Mouse (Mus musculus) v-Abl transformed pro-B cells (cell line): Measurements from ENCODE around the gene Clspn.

Experiments
- in situ Hi-C, 2 experiments: fragments of 400-800 bp; cut with MboI; formaldehyde crosslinking; loops; one replicate each; pipeline ENCODE4 v1.15.1; 2025; ENCODE audit not compliant: unreplicated experiment in 2 of 2

Clspn gene

GRCm38 (mm10) chr4:126556809-126557711 is at the start of gene Clspn:
TSS of gene Clspn (plus strand) at chr4:126556935.
- in situ Hi-C loops = loop anchor here (5.0 to 25.0 kb wide), 6 partner anchors 190 to 758 kb away; partner anchors contain the start of genes Gja4 (in 2 of the 2) and Smim12 (in 2 of the 2)

DNA sequence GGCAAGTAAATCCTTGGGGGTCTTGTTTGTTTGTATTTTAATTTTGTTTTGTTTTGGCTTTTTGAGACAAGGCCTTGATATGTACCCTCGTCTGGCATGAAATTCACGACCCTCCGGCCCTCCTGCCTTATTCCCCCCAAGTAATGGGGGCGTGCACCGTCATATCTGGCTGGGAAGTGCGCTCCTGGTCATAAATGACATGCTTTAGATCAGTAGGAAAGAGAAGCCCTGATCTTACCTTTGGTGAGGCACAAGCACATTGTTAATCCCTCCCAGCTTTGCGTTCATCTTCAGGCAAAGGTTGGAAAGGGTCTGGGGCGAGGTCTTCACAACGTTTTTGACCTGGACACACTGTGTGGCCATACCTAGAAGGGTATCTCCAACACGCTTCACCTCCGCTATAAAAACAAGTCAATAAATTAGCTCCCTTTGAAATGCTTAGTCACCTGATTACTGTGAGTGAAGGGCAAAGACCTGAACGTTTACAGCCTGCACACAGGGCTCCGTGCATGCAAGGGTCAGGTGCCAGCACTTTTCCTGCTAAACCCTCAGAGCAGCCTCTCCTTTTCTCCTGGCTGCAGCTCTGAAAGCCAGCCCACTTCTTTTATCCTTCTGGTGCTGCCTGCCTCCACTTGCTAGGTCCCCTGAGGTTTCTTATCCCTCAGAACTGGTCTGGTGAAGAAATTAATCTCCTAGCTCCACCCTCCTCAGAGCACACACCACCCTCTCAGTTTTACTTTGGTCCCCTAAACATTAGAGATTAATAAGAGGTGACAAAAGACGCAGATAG is 48.4 kb upstream of the Clspn start:
- in situ Hi-C loops = no loop called here

GRCm38 (mm10) chr4:126509072-126509471 is 47.7 kb upstream of the Clspn start:
- in situ Hi-C loops = no loop called here

DNA sequence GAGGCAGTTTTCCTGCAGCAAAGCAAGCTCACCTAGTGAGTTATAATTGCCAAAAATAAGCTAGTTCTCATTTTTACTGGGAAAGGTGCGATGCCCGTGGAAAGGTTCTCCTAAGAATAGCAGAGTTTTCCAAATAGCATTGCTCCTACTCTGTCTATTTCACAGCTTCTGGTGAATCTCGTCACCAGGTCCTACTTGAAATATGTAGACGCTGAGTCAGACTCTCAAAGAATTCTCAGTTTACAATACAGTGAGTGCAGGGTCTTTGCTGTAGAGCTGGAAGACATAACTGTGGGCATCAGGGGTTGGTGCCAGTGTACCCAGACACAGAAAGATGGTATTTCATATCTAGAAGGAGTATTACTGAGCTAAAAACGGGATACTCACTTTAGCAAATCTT is 45.7 kb upstream of the Clspn start:
- in situ Hi-C loops = no loop called here

DNA sequence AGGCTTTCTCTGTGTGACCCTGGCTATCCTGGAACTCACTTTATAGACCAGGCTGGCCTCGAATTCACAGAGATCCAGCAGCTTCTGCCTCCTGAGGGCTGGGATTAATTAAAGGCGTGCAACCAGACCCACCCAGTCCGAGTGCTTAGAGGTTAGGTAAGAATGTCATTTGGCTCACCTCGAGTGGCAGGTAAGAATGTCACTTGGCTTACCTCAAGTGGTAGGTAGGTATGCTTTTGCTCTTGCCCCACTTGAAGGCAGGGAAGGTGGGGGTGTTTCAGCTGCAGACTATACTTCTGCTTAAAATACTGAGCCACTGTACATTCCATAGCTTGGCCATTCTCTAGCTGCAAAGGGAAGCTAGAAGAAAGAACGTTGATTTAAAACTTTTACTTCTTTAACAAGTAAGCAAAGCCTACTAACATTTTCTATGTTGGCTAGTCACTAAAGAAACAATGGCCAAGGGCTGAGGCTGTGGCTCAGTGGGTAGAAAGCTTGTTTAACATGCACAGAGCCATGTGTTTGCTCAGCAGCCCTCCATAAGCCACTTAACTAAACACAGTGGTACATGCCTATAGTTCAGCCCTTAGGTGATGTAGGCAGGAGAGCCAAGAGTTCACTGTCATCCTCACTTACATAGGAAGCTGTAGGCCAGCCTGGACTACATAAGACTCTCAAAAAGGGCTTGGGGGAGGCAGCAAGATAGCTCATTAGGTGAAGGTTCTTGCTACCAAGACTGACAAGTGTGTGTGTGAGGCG is 44.2 kb upstream of the Clspn start:
- in situ Hi-C loops = no loop called here

- in situ Hi-C loops = no loop called here
Observed at GRCm38 (mm10) chr4:126526164-126526563, 30.6 kb upstream of the Clspn start.

DNA sequence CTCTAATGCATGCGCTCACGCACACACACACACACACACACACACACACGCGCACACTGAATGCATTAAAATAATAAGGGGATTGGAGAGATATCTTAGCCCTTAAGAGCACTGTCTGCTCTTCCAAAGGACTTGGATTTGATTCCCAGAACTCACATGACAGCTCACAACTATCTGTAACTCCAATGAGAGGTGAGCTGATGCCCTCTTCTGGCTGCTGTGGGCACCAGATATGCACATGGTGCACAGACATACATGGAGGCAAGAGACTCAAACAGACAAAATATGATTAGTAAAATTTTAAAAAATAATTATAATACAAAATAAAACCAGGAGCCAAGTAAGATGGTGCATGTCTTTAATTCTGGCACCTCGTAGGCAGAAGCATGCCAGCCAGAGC is 29.9 kb upstream of the Clspn start:
- in situ Hi-C loops = no loop called here

DNA sequence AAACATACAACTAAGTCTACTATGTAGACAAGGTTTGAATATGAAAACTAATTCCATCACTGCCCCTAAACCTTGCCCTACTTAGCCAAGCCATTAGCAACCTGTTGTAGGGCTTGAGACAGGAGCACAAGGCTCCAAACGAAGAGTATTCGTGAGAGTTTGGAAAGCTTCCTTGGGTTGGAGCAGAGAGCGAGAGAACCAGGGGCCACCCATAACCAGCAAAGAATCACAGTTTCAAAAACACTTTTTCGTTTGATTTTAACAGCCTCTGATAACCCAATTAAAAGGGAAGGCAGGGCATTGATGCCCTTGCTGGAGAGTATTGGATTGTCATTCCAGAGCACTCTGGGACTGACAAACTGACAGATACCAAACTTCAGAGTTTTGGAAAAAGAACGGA is 24.4 kb upstream of the Clspn start:
- in situ Hi-C loops = no loop called here

DNA sequence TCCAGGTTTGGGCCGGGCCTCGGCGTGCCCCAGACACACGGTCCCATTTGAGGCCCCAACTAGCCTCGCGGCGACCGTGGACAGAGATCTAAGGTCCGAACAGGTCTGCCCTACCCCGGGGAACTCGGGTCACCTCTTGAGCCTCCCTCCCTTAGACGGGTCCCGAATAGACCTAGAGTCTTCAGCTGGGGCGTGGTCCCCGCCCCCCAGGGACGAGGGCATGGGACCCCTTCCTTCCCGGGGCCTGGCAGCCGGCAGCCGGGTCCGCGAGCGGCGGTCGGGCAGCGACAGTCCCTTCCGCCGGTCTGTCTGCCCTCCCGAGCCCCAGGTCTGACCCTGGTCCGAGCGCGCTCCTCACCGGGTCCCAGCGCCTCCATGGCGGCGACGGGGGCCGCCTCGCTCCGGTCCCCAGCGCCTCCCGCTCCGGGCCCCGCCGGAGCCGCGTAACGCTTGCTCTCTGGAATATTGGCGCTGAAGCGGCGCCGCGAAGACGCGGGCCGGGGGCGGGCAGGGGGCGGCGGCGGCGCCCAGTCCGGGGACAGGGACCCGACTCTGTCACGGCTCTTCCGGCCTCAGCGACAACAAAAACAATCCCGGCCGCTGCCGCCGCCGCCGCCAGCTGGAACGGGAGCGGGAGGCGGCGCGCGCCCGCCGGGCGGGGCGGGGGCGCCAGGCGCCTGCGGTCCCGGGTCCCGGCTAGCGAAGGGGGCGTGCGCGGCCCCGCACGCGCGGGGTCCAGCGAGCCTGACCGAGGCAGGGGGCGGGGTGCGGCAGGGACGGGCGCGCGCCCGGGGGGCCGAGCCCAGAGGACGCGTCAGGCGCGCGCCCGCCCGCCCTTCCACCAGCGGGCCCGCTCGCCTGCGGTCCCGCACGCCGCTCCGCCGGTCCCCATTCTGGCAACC is 23.7 kb upstream of the Clspn start, which contains the start of gene Ago4:
Gene Ago4, minus strand, starts transcription at position 646 of the 902 bp plus-strand sequence.
- in situ Hi-C loops = no loop called here

GRCm38 (mm10) chr4:126533729-126534070 is 23.0 kb upstream of the Clspn start:
- in situ Hi-C loops = no loop called here

DNA sequence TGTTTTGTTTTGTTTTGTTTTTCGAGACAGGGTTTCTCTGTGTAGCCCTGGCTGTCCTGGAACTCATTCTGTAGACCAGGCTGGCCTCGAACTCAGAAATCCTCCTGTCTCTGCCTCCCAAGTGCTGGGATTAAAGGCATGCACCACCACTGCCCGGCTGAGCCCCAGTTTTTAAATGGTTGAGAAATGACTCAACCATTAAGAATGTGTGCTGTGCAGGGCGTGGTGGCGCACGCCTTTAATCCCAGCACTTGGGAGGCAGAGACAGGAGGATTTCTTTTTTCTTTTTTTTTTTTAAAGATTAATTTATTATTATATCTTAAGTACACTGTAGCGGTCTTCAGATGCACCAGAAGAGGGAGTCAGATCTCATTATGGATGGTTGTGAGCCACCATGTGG is 21.1 kb upstream of the Clspn start:
- in situ Hi-C loops = loop anchor here in 1 of 2 experiments (5.0 kb wide), 1 partner anchor 68 kb away; the partner anchor contains the start of gene Ago1

GRCm38 (mm10) chr4:126536865-126537264 is 19.9 kb upstream of the Clspn start:
- in situ Hi-C loops = loop anchor here in 1 of 2 experiments (5.0 kb wide), 1 partner anchor 70 kb away; the partner anchor contains the start of gene Ago1

- in situ Hi-C loops = no loop called here
Observed at GRCm38 (mm10) chr4:126540487-126541071, 16.2 kb upstream of the Clspn start.

DNA sequence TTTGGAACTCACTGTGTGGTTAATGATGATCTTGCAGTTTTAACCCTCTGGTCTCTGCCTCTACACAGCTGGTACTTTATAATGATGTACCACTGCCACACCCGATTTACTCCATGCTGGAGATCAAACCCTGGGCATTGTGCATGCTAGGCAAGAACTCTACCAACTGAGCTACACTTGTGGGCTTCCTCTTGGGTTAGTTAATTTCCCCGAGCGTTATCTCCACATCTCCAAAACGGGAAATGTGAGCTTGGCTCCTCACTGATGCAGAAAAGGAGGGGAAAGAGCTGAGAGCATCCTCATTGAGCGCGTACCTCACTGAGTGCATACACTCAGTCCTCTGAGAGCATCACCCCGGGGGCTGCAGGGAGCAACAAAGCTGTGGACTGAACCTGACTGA is 13.9 kb upstream of the Clspn start:
- in situ Hi-C loops = no loop called here

GRCm38 (mm10) chr4:126545016-126545415 is 11.7 kb upstream of the Clspn start:
- in situ Hi-C loops = no loop called here

DNA sequence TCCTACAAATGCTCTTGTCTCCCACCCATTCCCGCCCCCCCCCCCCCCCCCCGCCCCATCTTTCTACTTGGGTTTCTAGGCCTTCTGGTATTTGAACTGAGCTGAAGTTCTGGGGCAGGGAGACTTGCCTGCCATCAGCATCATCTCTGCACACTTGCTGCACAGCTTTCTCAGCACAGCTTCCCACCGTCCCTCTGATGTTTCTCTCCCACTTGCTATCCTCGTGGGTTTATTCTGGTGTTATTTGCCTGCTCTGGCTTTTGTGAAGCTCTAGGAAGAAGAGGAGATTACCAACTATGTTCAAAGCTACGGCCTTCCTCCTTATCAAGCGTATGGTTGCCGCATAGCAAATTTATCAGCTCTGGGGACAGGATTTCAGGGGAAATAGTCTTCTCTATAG is 11.0 kb upstream of the Clspn start:
- in situ Hi-C loops = no loop called here

DNA sequence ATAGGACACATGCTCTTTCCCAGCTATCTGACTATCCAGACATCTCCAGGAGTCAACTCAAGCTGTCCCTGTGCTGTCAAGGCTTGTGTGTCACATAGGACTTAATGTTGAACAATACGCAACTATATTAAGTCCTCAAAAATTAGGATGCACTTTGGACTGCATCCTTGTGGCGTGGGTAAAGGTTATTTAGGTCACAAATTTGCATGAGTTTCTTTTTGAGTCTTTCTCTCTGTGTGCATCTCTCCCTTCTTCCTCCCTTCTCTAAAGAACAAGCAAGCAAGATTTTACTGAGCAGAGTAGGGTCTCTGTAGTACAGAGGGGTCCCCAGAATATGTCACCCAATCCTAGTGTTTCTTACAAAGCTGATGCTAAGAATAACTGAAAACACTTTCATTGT is 10.6 kb upstream of the Clspn start:
- in situ Hi-C loops = no loop called here

GRCm38 (mm10) chr4:126552136-126552535 is 4.6 kb upstream of the Clspn start:
- in situ Hi-C loops = loop anchor here (10.0 to 25.0 kb wide), 3 partner anchors 293 to 763 kb away; partner anchors contain the start of genes Gja4 (in 2 of the 2) and Smim12 (in 1 of the 2)

DNA sequence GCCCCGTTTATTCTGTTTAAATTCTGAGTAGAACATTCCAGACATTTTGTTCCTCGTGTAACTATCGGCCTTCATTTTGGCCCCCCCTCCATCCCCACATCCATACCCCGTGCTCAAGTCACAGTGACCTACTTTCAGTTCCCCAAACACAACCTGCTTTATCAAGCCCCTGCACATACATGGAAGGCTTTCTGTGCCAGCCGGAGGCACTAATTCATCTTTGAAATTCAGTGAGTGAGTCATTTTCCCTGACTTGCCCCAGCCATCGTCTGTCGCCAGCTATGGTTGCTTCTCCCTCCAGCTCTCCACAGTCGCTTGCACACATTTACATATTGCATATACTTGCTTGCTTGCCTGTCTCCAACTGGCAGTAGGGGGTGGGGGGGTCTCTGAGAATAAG is 3.6 kb upstream of the Clspn start:
- in situ Hi-C loops = loop anchor here (10.0 to 25.0 kb wide), 3 partner anchors 292 to 762 kb away; partner anchors contain the start of genes Gja4 (in 2 of the 2) and Smim12 (in 1 of the 2)
